Mouse (Mus musculus) spleen, adult 2 months (tissue): ENCODE results near the gene Rhebl1. TPM values are rescaled to one million over a fixed set of nuclear protein-coding genes. Genes with fewer than 3 reads are reported as not detected.

ENCODE experiments used
- DNase-seq, 2 experiments: peaks; one replicate each; pipeline versions ENCODE4 v3.0.0 to v3.0.0-alpha.2; 2012 to 2021; ENCODE audit warnings: low spot score in 2 of 2, low read depth in 1 of 2
- H3K27ac ChIP-seq: fragments of 200-500 bp; 2 replicates; pipeline ENCODE4 v1.5.1; 2012; ENCODE audit warnings: low read length, inconsistent platforms; ENCODE audit not compliant: insufficient read depth
- H3K27me3 ChIP-seq: fragments of 200-500 bp; 2 replicates; pipeline ENCODE4 v1.6.1; 2012; ENCODE audit warnings: mild to moderate bottlenecking, moderate library complexity, low read length, inconsistent platforms; ENCODE audit not compliant: control insufficient read depth, insufficient read depth
- H3K36me3 ChIP-seq: fragments of 200-500 bp; 2 replicates; pipeline ENCODE4 v1.6.1; 2012; ENCODE audit warnings: mild to moderate bottlenecking, low read length, inconsistent platforms; ENCODE audit not compliant: control insufficient read depth, insufficient read depth
- H3K4me1 ChIP-seq: fragments of 200-500 bp; 2 replicates; pipeline ENCODE4 v1.6.1; 2011; ENCODE audit warnings: inconsistent platforms; ENCODE audit not compliant: control insufficient read depth, insufficient read depth, insufficient read length
- H3K4me3 ChIP-seq: fragments of 200-500 bp; 2 replicates; pipeline ENCODE4 v1.5.1; 2011; ENCODE audit warnings: mild to moderate bottlenecking, inconsistent platforms; ENCODE audit not compliant: insufficient read depth, insufficient read length; ENCODE audit errors: extremely low read depth
- CTCF ChIP-seq: fragments of 200-500 bp; IDR thresholded peaks from 2 replicates; pipeline ENCODE4 v1.5.1; 2011; ENCODE audit warnings: mild to moderate bottlenecking, inconsistent platforms; ENCODE audit not compliant: insufficient read depth, insufficient read length, insufficient replicate concordance; ENCODE audit errors: extremely low read depth
- POLR2A ChIP-seq: fragments of 200-500 bp; IDR thresholded peaks from 2 replicates; pipeline ENCODE4 v1.6.1; 2011; ENCODE audit warnings: low read depth, low read length, inconsistent platforms
- WGBS: fragments of 180-500 bp; shearing (Covaris S2); methylation state at CpG from one replicate; pipeline ENCODE4 v1.1.7; 2018; 5-methylcytosine and 5-hydroxymethylcytosine counted together
- polyA plus RNA-seq: library from polyadenylated mRNA; depleted of rRNA; stranded (reverse); fragments of >200 nt; gene quantifications from 2 replicates; pipeline ENCODE4 v1.2.3, GENCODE M21; 2012

Rhebl1 gene
- polyA plus RNA-seq, 1 experiment, result 6.0 TPM

DNA sequence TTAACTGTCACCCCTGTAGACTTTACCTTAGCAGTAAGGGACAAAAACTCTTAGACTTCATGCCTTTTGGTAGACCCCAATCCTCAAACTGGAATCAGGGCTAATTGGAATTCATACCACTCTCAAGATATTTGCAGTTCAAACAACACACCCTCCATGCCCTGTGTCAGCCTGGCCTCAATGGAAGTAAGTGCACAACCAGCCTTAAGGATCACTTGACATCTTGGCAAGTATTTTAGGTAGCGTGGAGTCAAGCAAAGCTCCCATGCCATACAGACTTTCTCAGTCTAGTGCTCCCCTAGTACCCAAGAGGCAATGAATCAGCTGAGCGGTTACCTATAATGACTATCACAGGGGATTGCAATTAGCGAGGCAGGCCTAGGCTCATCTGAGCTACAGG lies 36.7 kb upstream of the Rhebl1 start:
- Histone ChIP-seq H3K4me1 (peaks cover 12% of the 10 kb centered on the region; the same call in 1 of the 2 replicates), H3K27me3 (no peaks in the 10 kb centered on the region), H3K36me3 (peaks cover 5% of the 10 kb centered on the region), H3K4me3 (no peak overlapping the region), H3K27ac (no peak overlapping the region)
- 88% methylated on average over 3 of the region's 3 CpGs for WGBS
- TF ChIP-seq POLR2A (no peak), CTCF (no peak)
- DNase-seq, result no peak

DNA sequence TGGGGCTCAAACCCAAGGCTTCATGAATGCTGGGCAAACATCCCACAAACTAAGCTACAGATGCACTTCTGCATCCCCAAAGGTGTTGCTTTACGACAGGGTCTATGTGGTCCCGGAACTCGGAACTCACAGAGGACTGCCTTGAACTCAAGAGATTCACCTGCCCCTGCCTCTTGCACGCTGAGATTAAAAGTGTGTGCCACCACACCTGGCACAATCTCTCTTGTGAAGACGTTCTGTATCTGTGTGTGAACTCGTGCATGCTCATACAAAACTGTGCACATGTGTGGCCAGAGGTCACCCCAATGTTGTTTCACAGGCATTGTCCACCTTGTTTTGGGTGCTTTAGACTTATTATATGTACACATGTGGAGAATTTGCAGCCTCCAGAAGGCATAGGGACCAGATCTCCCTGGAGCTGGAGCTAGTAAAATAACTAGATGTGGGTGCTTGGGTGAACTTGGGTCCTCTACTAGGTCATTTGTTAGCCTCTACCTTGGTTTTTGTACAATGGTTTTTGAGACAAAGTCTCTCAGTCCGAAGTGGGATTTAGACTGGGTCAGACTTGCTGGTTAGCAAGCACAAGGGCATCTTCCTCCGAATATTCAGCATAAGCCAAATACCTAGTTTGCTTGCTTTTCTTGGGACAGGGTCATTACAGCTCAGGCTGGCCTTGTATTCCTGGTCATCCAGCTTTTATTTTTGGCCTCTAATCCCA lies 35.8 kb upstream of the Rhebl1 start:
- H3K27ac ChIP-seq, result no peak overlapping the region
- WGBS, result 70% methylated on average over 8 of the region's 8 CpGs
- H3K27me3 ChIP-seq, result no peaks in the 10 kb centered on the region
- H3K4me1 ChIP-seq, result peaks cover 8% of the 10 kb centered on the region; the same call in 1 of the 2 replicates
- DNase-seq, result no peak
- H3K36me3 ChIP-seq, result peaks cover 5% of the 10 kb centered on the region
- no peak overlapping the region for H3K4me3 ChIP-seq
- TF ChIP-seq CTCF, result no peak
- no peak for TF ChIP-seq POLR2A

DNA sequence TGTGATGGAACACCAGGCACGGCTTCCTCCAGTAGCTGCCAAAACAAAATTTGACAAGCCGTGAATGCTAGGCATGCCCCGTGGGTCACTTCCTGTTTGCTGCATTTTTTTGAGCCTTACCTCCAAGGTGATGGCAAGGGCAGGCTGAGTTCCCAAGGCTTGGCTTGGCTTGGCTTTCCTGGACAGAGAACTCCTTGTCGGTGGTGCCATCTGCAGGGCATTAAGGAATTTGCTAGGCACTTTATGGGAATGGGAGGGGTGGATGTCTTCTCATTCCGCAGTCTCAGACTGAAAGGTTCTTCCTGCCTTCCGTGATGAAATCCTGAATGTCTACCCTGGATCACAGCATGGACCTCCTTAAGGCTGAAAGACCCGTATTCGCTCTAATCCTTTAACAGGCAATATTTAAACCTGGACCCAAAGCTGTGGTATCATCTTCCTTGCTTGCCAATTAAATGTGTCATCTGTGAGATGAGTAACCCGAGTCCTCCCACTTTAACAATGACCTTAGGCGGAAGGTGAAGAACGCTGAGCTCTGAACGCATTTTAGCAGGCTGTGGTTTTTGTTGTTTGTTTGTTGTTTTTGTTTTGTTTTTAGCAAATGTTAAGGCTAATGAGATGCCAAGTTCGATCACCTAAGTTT lies 34.4 kb upstream of the Rhebl1 start:
- TF ChIP-seq POLR2A, result no peak
- no peak for TF ChIP-seq CTCF
- peak in 1 of 2 experiments; percentile 27 for DNase-seq
- H3K4me1 ChIP-seq, result peaks cover 4% of the 10 kb centered on the region; the same call in 1 of the 2 replicates
- WGBS, result 39% methylated on average over 13 of the region's 13 CpGs
- no peaks in the 10 kb centered on the region for H3K27me3 ChIP-seq
- no peak overlapping the region for H3K27ac ChIP-seq
- no peak overlapping the region for H3K4me3 ChIP-seq
- peaks cover 5% of the 10 kb centered on the region for H3K36me3 ChIP-seq

DNA sequence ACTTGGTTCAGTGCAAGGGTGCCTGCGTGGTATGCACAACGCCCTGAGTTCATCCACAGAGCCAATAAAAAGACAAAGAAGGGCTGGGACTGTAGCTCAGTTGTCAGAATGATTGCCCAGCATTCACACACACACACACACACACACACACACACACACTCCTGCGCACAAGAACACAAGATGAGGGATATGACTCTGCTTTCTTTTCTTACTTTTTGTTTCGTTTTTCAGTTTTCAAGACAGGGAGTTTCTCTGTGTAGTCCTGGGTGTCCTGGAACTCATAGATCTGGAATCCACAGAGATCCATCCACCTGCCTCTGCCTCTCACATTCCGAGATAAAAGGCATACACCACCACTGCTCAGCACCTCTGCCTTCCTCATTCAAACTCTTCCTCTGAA lies 33.2 kb upstream of the Rhebl1 start:
- TF ChIP-seq POLR2A (no peak), CTCF (no peak)
- H3K36me3 ChIP-seq, result peaks cover 3% of the 10 kb centered on the region
- WGBS, result 40% methylated on average over 5 of the region's 5 CpGs

DNA sequence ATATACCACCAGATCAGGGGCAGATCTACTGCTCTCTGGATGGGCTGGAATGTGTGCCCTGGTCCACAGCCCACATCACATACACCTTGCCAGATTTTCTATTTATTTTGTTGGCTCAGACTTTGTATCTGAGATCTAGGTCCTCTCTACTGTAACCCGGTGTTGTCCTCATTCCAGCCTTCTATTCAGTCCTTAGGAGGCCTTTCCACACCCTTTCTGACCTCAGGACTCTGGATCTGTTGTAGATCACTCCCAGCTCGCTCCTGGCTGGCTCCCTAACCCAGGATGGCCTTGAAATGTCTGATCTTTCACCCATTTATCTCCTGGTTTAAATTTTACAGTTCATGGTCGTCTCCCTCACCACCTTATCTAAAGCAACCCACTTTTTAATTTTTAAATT lies 30.3 kb upstream of the Rhebl1 start:
- H3K27ac ChIP-seq, result no peak overlapping the region
- WGBS, result 79% methylated on average over 3 of the region's 3 CpGs
- no peak overlapping the region for H3K4me3 ChIP-seq
- peaks cover 2% of the 10 kb centered on the region; the same call in 1 of the 2 replicates for H3K4me1 ChIP-seq
- no peaks in the 10 kb centered on the region for H3K27me3 ChIP-seq
- no peak for DNase-seq
- no peaks in the 10 kb centered on the region for H3K36me3 ChIP-seq
- TF ChIP-seq CTCF, result no peak
- no peak for TF ChIP-seq POLR2A

More for the DNA sequence above, 33.2 kb upstream of the Rhebl1 start:
- Histone ChIP-seq H3K27ac (no peak overlapping the region), H3K4me3 (no peak overlapping the region), H3K27me3 (no peaks in the 10 kb centered on the region), H3K4me1 (peaks cover 2% of the 10 kb centered on the region; the same call in 1 of the 2 replicates)
- no peak for DNase-seq

DNA sequence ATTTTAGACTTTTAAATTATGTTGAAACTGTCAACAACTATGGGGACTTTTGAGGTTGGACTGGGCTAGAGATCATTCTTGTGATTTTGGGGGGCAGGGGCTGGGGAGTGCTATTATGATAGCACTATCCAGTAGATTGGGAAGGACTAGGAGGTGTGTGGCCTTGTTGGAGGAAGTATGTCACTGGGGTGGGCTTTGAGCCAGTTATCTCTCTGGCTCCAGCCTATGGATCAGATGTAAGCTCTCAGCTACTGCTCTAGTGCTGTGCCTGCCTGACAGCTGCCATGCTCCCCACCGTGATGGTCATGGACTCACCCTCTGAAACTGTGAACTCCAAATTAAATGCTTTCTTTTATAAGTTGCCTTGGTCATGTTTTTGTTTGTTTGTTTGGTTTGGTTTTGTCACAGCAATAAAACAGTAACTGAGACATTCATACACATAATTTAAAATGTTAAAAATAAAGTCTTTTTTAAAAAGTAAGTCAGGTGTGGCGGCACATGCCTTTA lies 28.7 kb upstream of the Rhebl1 start:
- no peak overlapping the region for H3K27ac ChIP-seq
- H3K27me3 ChIP-seq, result no peaks in the 10 kb centered on the region
- WGBS, result 91% methylated on average over 2 of the region's 2 CpGs
- H3K4me3 ChIP-seq, result no peak overlapping the region
- H3K4me1 ChIP-seq, result peaks cover 2% of the 10 kb centered on the region; the same call in 1 of the 2 replicates
- TF ChIP-seq POLR2A, result no peak
- no peak for TF ChIP-seq CTCF
- H3K36me3 ChIP-seq, result no peaks in the 10 kb centered on the region
- no peak for DNase-seq

DNA sequence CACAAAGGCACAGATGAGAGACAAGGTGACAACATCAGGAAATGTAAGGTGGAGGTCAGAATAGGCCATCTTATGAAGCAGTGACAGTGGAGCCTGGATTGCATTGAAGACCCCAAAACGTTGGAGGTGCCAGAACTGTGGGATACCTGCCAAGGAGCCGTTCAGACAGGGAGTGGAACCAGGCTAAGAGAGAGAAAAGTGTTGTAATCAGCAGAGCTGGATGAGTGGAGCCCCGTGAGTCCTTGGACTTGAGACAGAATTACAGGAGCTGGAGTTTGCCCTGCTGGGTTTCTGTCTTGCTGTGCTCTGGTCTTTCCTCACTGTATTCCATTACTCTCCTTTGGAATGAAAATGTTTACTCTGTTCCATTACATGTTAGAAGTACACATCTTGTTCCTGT lies 28.2 kb upstream of the Rhebl1 start:
- no peak overlapping the region for H3K27ac ChIP-seq
- 65% methylated on average over 3 of the region's 3 CpGs for WGBS
- no peak for TF ChIP-seq POLR2A
- TF ChIP-seq CTCF, result no peak
- H3K4me3 ChIP-seq, result no peak overlapping the region
- DNase-seq, result no peak
- H3K27me3 ChIP-seq, result no peaks in the 10 kb centered on the region
- no peaks in the 10 kb centered on the region for H3K36me3 ChIP-seq
- H3K4me1 ChIP-seq, result peaks cover 2% of the 10 kb centered on the region; the same call in 1 of the 2 replicates
